Mouse (Mus musculus) lung, embryonic 16.5 days (tissue): ENCODE measurements around the gene Amd1. TPM values are rescaled to one million over a fixed set of nuclear protein-coding genes. Genes with fewer than 3 reads are reported as not detected.

ENCODE experiments used
- ATAC-seq: fragments of 200-750 bp; cut with Nextera tagmentation; 2 replicates; pipeline ENCODE4 v1.8.0; 2017; ENCODE audit warnings: low read depth, mild to moderate bottlenecking, moderate library complexity
- H3K27ac ChIP-seq: fragments of 300-500 bp; sonication (generic); 2 replicates; pipeline ENCODE4 v1.5.1; 2014; ENCODE audit warnings: mild to moderate bottlenecking, control low read depth, low read length
- H3K27me3 ChIP-seq: fragments of 300-500 bp; sonication (generic); 2 replicates; pipeline ENCODE4 v1.6.1; 2014; ENCODE audit warnings: low read depth, low read length, mixed read lengths; ENCODE audit not compliant: control insufficient read depth, insufficient read depth
- H3K36me3 ChIP-seq: fragments of 300-500 bp; sonication (generic); 2 replicates; pipeline ENCODE4 v1.6.1; 2014; ENCODE audit warnings: low read length; ENCODE audit not compliant: control insufficient read depth, insufficient read depth
- H3K4me1 ChIP-seq: fragments of 300-500 bp; sonication (generic); replicated peaks from 2 replicates; pipeline ENCODE4 v1.6.1; 2014; ENCODE audit warnings: low read length, mixed read lengths; ENCODE audit not compliant: control insufficient read depth, insufficient read depth
- H3K4me2 ChIP-seq: fragments of 300-500 bp; sonication (generic); 2 replicates; pipeline ENCODE4 v1.6.1; 2014; ENCODE audit warnings: low read depth, low read length, control low read depth
- H3K4me3 ChIP-seq: fragments of 300-500 bp; sonication (generic); 2 replicates; pipeline ENCODE4 v1.5.1; 2014; ENCODE audit warnings: mild to moderate bottlenecking, low read length, control low read depth
- H3K9ac ChIP-seq: fragments of 300-500 bp; sonication (generic); 2 replicates; pipeline ENCODE4 v1.6.1; 2014; ENCODE audit warnings: low read length, control low read depth
- H3K9me3 ChIP-seq: fragments of 300-500 bp; sonication (generic); 2 replicates; pipeline ENCODE4 v1.6.1; 2016; ENCODE audit warnings: low read length; ENCODE audit not compliant: control insufficient read depth
- WGBS: fragments of 180-500 bp; shearing (Covaris S2); extraction: QIAGEN DNeasy Blood & Tissue Kit; methylation state at CpG from one replicate; pipeline ENCODE4 v1.1.7; 2014; 5-methylcytosine and 5-hydroxymethylcytosine counted together
- polyA plus RNA-seq: library from polyadenylated mRNA; unstranded; fragments of >200 nt; fragmentation: Nextera tagmentation; extraction: Ambion mirVana; gene quantifications from 2 replicates; pipeline ENCODE4 v1.2.1, GENCODE M21; 2015

The Amd1 gene
- polyA plus RNA-seq, 1 experiment from 2014 or later: 53.2 TPM

GRCm38 (mm10) chr10:40259542-40259941 lies 42.4 kb downstream of the Amd1 start:
- Histone ChIP-seq H3K4me2 (no peak overlapping the region; the same call in 1 of the 2 replicates), H3K4me3 (no peak overlapping the region), H3K9me3 (no peaks in the 10 kb centered on the region), H3K9ac (no peak overlapping the region), H3K27ac (no peak overlapping the region), H3K4me1 (peaks cover 5% of the 10 kb centered on the region; the same call in 1 of the 2 replicates), H3K36me3 (no peaks in the 10 kb centered on the region), H3K27me3 (no peaks in the 10 kb centered on the region)
- 11% methylated on average over 8 of the region's 8 CpGs for WGBS
- ATAC-seq: no peak

DNA sequence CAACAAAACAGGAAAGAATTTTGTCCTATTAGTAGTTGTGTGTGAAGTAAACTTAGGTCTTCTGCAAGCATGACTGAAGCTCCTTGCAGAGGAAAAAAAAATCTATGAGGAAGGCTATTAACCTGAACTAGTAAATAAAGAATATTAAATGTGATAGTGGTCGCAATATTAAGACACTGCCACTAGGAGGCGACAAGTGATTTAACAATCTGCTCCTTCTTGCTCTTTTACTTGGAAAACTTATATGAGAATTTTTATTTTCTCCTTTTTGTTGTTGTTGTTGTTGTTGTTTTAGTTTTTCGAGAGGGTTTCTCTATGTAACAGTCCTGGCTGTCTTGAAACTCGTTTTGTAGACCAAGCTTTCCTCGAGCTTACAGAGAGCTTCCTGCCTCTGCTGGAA lies 43.0 kb downstream of the Amd1 start:
- peaks cover 5% of the 10 kb centered on the region; the same call in 1 of the 2 replicates for H3K4me1 ChIP-seq
- H3K9ac ChIP-seq: no peak overlapping the region
- H3K36me3 ChIP-seq: peaks cover 4% of the 10 kb centered on the region
- H3K27ac ChIP-seq: peak overlapping the region; percentile 94
- ATAC-seq: no peak
- H3K4me2 ChIP-seq: peak overlapping the region; percentile 72
- no peaks in the 10 kb centered on the region for H3K9me3 ChIP-seq
- H3K27me3 ChIP-seq: no peaks in the 10 kb centered on the region
- WGBS: 3% methylated on average over 5 of the region's 5 CpGs
- peak overlapping the region; percentile 15; the same call in 1 of the 2 replicates for H3K4me3 ChIP-seq

DNA sequence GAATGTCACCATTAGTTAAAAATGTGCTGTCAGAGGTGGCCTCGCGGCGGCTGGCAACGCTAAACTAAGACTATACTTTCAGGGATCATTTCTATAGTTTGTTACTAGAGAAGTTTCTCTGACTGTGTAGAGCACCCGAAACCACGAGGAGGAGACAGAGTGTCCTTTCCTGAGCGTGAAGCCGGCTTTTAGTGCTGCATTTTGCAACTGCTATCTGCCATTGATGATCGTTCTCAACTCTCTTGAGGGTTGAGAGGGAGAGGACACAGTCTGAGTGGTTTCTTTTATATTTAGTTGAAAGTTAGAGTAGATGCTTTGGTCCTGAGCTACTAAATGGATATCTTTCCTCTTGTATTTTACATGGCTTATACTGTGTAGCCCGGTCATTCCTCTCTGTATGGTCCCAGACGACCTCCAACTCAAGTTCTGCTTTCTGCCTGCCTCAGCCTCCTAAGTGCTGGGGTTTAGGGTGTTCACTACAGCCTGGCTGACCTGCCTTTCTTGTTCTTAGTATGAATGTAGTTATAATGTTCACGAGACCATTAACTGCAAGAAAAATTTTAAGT lies 43.5 kb downstream of the Amd1 start:
- WGBS: 0% methylated on average over 12 of the region's 12 CpGs
- Histone ChIP-seq H3K4me3 (peak overlapping the region; percentile 78), H3K9me3 (no peaks in the 10 kb centered on the region), H3K4me1 (peaks cover 5% of the 10 kb centered on the region; the same call in 1 of the 2 replicates), H3K27ac (peak overlapping the region; percentile 94), H3K9ac (peak overlapping the region; percentile 46), H3K36me3 (peaks cover 7% of the 10 kb centered on the region), H3K27me3 (no peaks in the 10 kb centered on the region), H3K4me2 (peak overlapping the region; percentile 72)
- peak; percentile 83 for ATAC-seq

- Histone ChIP-seq H3K4me1 (peaks cover 5% of the 10 kb centered on the region; the same call in 1 of the 2 replicates), H3K27ac (peak within 1 kb of the TSS; percentile 94), H3K36me3 (peaks cover 15% of the 10 kb centered on the region), H3K9ac (peak within 1 kb of the TSS; percentile 88), H3K4me3 (peak within 1 kb of the TSS; percentile 78), H3K9me3 (no peaks in the 10 kb centered on the region), H3K4me2 (peak within 1 kb of the TSS; percentile 72), H3K27me3 (no peaks in the 10 kb centered on the region)
- under 1% methylated on average over 43 of the region's 43 CpGs for WGBS
- ATAC-seq: peak; percentile 78
Observed at GRCm38 (mm10) chr10:40257414-40258255, 44.4 kb downstream of the Amd1 start, which contains the start of gene Gtf3c6. Gene Gtf3c6, minus strand, starts transcription at chr10:40258108.

GRCm38 (mm10) chr10:40256716-40257115 lies 45.3 kb downstream of the Amd1 start:
- Histone ChIP-seq H3K27ac (peak overlapping the region; percentile 94; the same call in 1 of the 2 replicates), H3K4me2 (peak overlapping the region; percentile 72), H3K9ac (peak overlapping the region; percentile 88), H3K4me3 (peak overlapping the region; percentile 78), H3K27me3 (no peaks in the 10 kb centered on the region), H3K36me3 (peaks cover 23% of the 10 kb centered on the region), H3K9me3 (no peaks in the 10 kb centered on the region), H3K4me1 (peaks cover 5% of the 10 kb centered on the region; the same call in 1 of the 2 replicates)
- ATAC-seq: peak; percentile 75
- WGBS: 1% methylated on average over 5 of the region's 5 CpGs

GRCm38 (mm10) chr10:40250969-40251368 lies 51.0 kb downstream of the Amd1 start:
- Histone ChIP-seq H3K27me3 (no peaks in the 10 kb centered on the region), H3K9me3 (no peaks in the 10 kb centered on the region), H3K4me1 (0 out of 2 replicates have a peak, but pooled peaks cover under 1% of the 10 kb centered on the region), H3K4me3 (no peak overlapping the region), H3K36me3 (peaks cover 42% of the 10 kb centered on the region), H3K27ac (no peak overlapping the region), H3K4me2 (no peak overlapping the region), H3K9ac (no peak overlapping the region)
- 61% methylated on average over 6 of the region's 6 CpGs for WGBS
- ATAC-seq: no peak

DNA sequence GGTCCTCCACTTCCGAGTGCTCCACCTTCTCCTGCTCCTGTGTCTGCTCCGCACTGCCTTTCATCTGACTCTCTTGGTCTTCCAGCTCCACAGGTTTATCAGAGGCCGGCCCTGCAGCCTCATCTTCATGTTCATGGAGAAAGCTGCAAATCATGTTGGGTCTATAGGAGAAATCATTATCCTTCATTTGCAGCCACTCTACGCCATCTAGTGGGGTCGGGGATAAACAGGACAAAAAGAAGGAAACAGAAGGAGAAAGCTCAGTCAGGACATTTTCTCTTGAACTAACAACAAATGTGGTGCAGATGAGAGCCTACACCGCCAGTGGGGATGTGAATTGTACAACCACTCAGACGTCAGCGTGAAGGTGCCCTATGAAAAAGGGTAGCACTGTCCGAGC lies 52.4 kb downstream of the Amd1 start:
- Histone ChIP-seq H3K9me3 (no peaks in the 10 kb centered on the region), H3K36me3 (peaks cover 42% of the 10 kb centered on the region), H3K4me1 (0 out of 2 replicates have a peak, but pooled peaks cover 5% of the 10 kb centered on the region), H3K4me2 (no peak overlapping the region), H3K27me3 (no peaks in the 10 kb centered on the region), H3K27ac (no peak overlapping the region), H3K4me3 (no peak overlapping the region), H3K9ac (no peak overlapping the region)
- 87% methylated on average over 9 of the region's 9 CpGs for WGBS
- ATAC-seq: no peak

- Histone ChIP-seq H3K4me1 (0 out of 2 replicates have a peak, but pooled peaks cover 5% of the 10 kb centered on the region), H3K9me3 (no peaks in the 10 kb centered on the region), H3K36me3 (peaks cover 31% of the 10 kb centered on the region), H3K27ac (peak overlapping the region; percentile 70), H3K4me2 (peak overlapping the region; percentile 80), H3K9ac (peak overlapping the region; percentile 80), H3K4me3 (peak overlapping the region; percentile 86), H3K27me3 (no peaks in the 10 kb centered on the region)
- 29% methylated on average over 11 of the region's 11 CpGs for WGBS
- peak; percentile 39 for ATAC-seq
Observed at GRCm38 (mm10) chr10:40247166-40247716, 54.7 kb downstream of the Amd1 start.
